Mouse (Mus musculus) kidney, adult 2 months (tissue): ENCODE measurements around the gene 1700013G24Rik.

Experiments
- CTCF ChIP-seq: fragments of 200-500 bp; conservative IDR thresholded peaks from 2 replicates; pipeline ENCODE4 v1.5.1; 2011; ENCODE audit warnings: low read depth, mild to moderate bottlenecking, control low read depth, low read length, moderate library complexity, mixed read lengths; ENCODE audit not compliant: insufficient read depth, insufficient read length
- POLR2A ChIP-seq: fragments of 200-500 bp; IDR thresholded peaks from one replicate; pipeline ENCODE4 v1.6.1; 2011; ENCODE audit warnings: low read depth, low read length, control low read depth

DNA sequence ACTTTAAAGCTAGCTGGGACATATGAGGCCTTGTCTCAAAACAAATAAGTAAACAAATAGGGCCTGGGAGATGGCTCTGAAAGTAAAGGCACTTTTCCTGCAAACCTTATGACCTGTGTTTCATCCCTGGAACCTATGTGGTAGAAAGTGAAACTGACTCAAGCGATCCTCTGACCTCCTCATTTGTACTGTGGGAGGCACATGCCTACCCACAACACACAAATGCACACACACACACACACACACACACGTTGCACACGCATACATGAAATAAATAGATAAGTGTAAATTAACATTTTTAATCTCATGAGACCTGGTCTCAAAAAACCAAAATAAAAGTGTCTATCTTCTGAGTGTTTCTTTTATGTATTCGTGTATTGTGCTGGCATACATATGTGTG lies 7.2 kb upstream of the 1700013G24Rik start:
- TF ChIP-seq CTCF (no peak), POLR2A (no peak)
